In genomic region chr8:71751337-71751886, GRCm38 (mm10) we compare ENCODE assay signal across 7 mouse cellular contexts. TPM values are rescaled to one million over a fixed set of nuclear protein-coding genes. Genes with fewer than 3 reads are reported as not detected.
DNase-seq lines count a peak whose midpoint lies in the region; ATAC-seq and TF ChIP-seq lines count a peak whose summit lies in the region.
"Not testable (repeated sequence)": the region's sequence is repeated elsewhere in the genome, so short reads cannot be mapped to it uniquely, and the experiment has no call there.

No protein-coding gene starts in this region.

- not testable (repeated sequence) for H3K27ac ChIP-seq in hindbrain, postnatal 0 days

- H3K4me2 ChIP-seq in hindbrain, postnatal 0 days (ENCODE audit: low read depth, low read length), result not testable (repeated sequence)

- not testable (repeated sequence) for H3K9ac ChIP-seq in hindbrain, postnatal 0 days (replicated peaks; ENCODE audit: low read length)

- not testable (repeated sequence) for H3K36me3 ChIP-seq in hindbrain, postnatal 0 days (ENCODE audit: insufficient read depth, low read length)

- H3K4me3 ChIP-seq in hindbrain, postnatal 0 days (ENCODE audit: low read length), result not testable (repeated sequence)

- 65% methylated on average over 2 of the region's 2 CpGs for WGBS in hindbrain, postnatal 0 days

- peak; percentile 72 for TF ChIP-seq CTCF in hindbrain, postnatal 0 days (IDR thresholded peaks at IDR 0.05; ENCODE audit: low read depth)

- not testable (repeated sequence) for H3K27me3 ChIP-seq in hindbrain, postnatal 0 days (ENCODE audit: insufficient read depth, low read length)

- peak; percentile 91 for ATAC-seq in hindbrain, postnatal 0 days
- ATAC-seq in megakaryocyte, adult 5-6 weeks (ENCODE audit: poor library complexity, severe bottlenecking), result 0 out of 2 replicates have a peak, but pooled peaks have one; percentile 8

- peak; percentile 58 for DNase-seq in adipocyte (ENCODE audit: low spot score)
- DNase-seq in cerebellum, postnatal 14 days, result peak; percentile 76 to 86
- DNase-seq in forelimb bud, embryonic 11.5 days (ENCODE audit: low read depth, low spot score), result peak; percentile 43
- peak; percentile 82 for DNase-seq in hindbrain, postnatal 0 days (ENCODE audit: low spot score)
- DNase-seq in kidney, postnatal 4 days, result peak; percentile 75 to 79
- DNase-seq in ovary, postnatal 36 days (ENCODE audit: low spot score), result peak; percentile 51

- H3K9me3 ChIP-seq in hindbrain, postnatal 0 days (ENCODE audit: low read length), result not testable (repeated sequence)

- not testable (repeated sequence) for H3K4me1 ChIP-seq in hindbrain, postnatal 0 days (ENCODE audit: insufficient read depth, low read length)

RNA-seq across cellular contexts. Expression of gene Fcho1, which starts 25.9 kb away (rescaled TPM):
- total RNA-seq in hindbrain, postnatal 0 days (2014; rRNA removed), result 84.2 and 99.0 TPM in 2 replicates
- 62.2 and 65.8 TPM in 2 replicates for polyA plus RNA-seq in hindbrain, postnatal 0 days (2015; fragmentation: Nextera tagmentation; extraction: Ambion mirVana)
- total RNA-seq in megakaryocyte, adult 5-6 weeks (2015), result 28.4 and 30.9 TPM in 2 replicates
- 39.6 and 41.2 TPM in 2 replicates for total RNA-seq in megakaryocyte, adult 5-6 weeks (2017)

RNA-seq across cellular contexts. Expression of gene B3gnt3, which starts 49.8 kb away (rescaled TPM):
- 0.42 and 0.50 TPM in 2 replicates for total RNA-seq in hindbrain, postnatal 0 days (2014; rRNA removed)
- 0.52 and 0.60 TPM in 2 replicates for polyA plus RNA-seq in hindbrain, postnatal 0 days (2015; fragmentation: Nextera tagmentation; extraction: Ambion mirVana)
- 0.36 and 0.89 TPM in 2 replicates for total RNA-seq in megakaryocyte, adult 5-6 weeks (2015)
- total RNA-seq in megakaryocyte, adult 5-6 weeks (2017), result 0.18 TPM in 1 of 2 replicates, not detected in the other
